Mouse (Mus musculus): Measurements from ENCODE around the gene Tmem102.

Gene Tmem102

DNA sequence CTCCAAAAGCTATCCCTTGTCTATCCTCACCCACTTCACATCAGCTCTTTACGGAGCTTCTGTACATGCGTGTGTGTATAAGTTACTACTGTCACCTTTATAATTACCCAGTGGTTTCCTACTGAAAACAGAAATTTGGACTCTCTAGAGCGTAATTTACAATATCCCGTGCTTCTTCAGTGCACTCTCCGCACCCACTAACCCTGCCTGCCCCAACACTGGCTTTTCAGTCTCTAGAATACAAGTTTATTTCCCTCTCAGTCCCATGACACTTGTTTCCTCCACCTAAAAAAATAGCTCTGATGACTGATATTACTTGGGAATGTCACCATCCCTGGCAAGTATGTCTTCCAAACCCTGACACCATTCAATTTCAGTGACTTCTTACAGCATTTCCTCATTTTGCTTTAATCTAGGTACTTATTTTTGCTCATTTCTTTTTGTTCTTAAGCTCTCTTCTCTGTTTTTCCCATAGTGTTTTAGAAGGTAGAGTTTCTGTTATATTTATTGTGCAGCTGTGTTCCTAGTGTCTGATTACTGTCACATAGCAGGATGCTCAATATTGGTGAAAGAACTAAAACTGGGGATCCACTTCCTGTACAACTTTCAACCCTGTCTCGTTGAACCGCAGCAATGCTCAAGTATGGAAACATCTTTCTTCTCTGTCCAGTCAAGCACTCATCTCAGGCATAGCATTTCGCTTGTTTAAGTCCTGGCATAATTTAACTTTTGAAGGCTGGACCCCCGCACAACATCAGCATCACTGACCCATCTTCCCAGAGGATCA is 47.9 kb downstream of the Tmem102 start:
- DNase-seq (ENCODE audit: low spot score in 2 of 2): no peak

- DNase-seq (ENCODE audit: low spot score in 2 of 2): no peak
These were observed 50.7 kb downstream of the Tmem102 start for GRCm38 (mm10) chr11:69754701-69755100.

DNA sequence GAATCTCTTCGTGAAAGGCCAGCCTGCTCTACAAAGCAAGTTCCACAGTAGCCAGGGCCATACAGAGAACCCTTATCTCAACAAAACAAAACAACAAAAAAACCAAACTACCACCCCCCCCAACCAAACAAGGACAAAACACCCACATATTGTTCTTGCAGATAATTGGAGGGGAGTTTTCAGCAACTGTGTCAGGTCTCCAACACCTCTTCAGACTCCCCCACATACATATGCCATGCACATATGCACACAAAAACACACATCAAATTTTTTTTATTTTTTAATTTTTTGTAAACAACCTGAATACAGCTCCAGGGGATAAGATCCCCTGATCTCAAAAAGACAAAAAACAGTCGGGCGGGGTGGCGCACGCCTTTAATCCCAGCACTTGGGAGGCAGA is 51.2 kb downstream of the Tmem102 start:
- DNase-seq (ENCODE audit: low spot score in 2 of 2): no peak

Measured in frontal cortex, postnatal 14 days (tissue).